Mouse (Mus musculus) heart, embryonic 16.5 days (tissue): Measurements from ENCODE around the gene Impdh2. TPM values are rescaled to one million over a fixed set of nuclear protein-coding genes. Genes with fewer than 3 reads are reported as not detected.

ENCODE experiments used
- ATAC-seq: fragments of 200-750 bp; cut with Nextera tagmentation; replicated peaks from 2 replicates; pipeline ENCODE4 v1.8.0; 2017; ENCODE audit warnings: moderate number of reproducible peaks; ENCODE audit not compliant: insufficient read depth, low FRiP score; ENCODE audit errors: extremely low read depth
- H3K27ac ChIP-seq: fragments of 300-500 bp; sonication (generic); 2 replicates; pipeline ENCODE4 v1.5.1; 2014; ENCODE audit warnings: mild to moderate bottlenecking, low read length, control low read depth, moderate library complexity
- H3K27me3 ChIP-seq: fragments of 300-500 bp; sonication (generic); 2 replicates; pipeline ENCODE4 v1.6.1; 2014; ENCODE audit warnings: low read length, mixed read lengths; ENCODE audit not compliant: control insufficient read depth, insufficient read depth
- H3K36me3 ChIP-seq: fragments of 300-500 bp; sonication (generic); 2 replicates; pipeline ENCODE4 v1.6.1; 2014; ENCODE audit not compliant: control insufficient read depth, insufficient read depth
- H3K4me1 ChIP-seq: fragments of 300-500 bp; sonication (generic); 2 replicates; pipeline ENCODE4 v1.6.1; 2014; ENCODE audit warnings: low read length, mixed read lengths; ENCODE audit not compliant: control insufficient read depth, insufficient read depth
- H3K4me2 ChIP-seq: fragments of 300-500 bp; sonication (generic); 2 replicates; pipeline ENCODE4 v1.6.1; 2014; ENCODE audit warnings: low read depth, mild to moderate bottlenecking, control low read depth, low read length
- H3K4me3 ChIP-seq: fragments of 300-500 bp; sonication (generic); 2 replicates; pipeline ENCODE4 v1.5.1; 2014; ENCODE audit warnings: mild to moderate bottlenecking, control low read depth, low read length
- H3K9ac ChIP-seq: fragments of 300-500 bp; sonication (generic); 2 replicates; pipeline ENCODE4 v1.6.1; 2014; ENCODE audit warnings: low read length, control low read depth
- H3K9me3 ChIP-seq: fragments of 300-500 bp; sonication (generic); replicated peaks from 2 replicates; pipeline ENCODE4 v1.6.1; 2016; ENCODE audit warnings: low read length; ENCODE audit not compliant: control insufficient read depth
- WGBS: fragments of 180-500 bp; shearing (Covaris S2); extraction: QIAGEN DNeasy Blood & Tissue Kit; methylation state at CpG from one replicate; pipeline ENCODE4 v1.1.7; 2014; 5-methylcytosine and 5-hydroxymethylcytosine counted together
- polyA plus RNA-seq: library from polyadenylated mRNA; unstranded; fragments of >200 nt; fragmentation: Nextera tagmentation; extraction: Ambion mirVana; gene quantifications from 2 replicates; pipeline ENCODE4 v1.2.1, GENCODE M21; 2015

Gene Impdh2
- polyA plus RNA-seq, 1 experiment from 2014 or later: 91.7 TPM

DNA sequence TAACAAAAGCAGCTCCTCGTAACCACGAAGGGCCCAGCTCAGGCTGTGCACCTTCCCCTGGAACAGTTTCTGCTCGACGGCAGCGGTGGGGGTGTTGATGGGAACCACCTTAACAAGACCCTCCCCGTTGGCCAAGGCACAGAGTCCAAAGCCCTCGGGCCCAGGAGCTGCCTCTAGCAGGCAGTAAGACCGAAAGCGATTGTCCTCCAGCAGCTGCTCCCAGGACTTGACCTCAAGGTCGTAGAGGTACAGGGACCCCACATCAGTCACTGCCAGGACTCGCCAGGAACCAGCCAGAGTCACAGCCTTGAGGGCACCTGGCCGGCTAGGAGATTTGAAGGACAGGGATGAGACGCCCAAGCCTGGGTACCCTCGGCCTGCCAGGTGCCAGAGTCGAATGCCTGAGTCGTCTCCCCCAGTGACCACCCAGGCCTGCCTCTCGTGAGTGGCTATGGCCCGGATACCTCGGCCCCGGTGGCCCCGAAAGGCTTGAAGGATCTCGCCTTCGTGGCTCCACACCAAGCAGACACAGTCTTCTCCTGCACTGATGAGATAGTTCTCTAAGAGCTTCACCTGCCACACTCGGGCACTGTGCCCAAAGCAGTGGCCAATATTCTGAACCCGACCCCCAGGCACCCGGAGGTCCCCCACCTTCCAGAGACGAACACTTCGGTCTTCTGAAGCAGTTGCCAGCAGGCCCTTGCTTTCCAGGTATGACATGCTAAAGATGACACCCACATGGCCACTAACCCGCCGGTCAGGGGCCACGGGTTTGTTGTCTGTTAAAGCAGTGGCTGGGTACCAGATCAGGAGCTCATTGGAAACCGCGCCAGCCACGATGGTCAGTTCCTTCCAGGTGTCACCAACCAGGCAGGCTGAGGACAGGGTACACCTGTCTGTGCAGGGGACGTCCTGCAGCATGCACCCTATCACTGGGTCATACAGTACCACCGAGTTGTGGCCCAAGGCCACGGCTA is 15.5 kb downstream of the Impdh2 start:
- H3K27ac ChIP-seq: no peak overlapping the region
- peaks cover 27% of the 10 kb centered on the region for H3K36me3 ChIP-seq
- H3K9ac ChIP-seq: 0 out of 2 replicates have a peak overlapping the region, but pooled peaks have one; percentile 1
- no peaks in the 10 kb centered on the region for H3K27me3 ChIP-seq
- H3K9me3 ChIP-seq: no peaks in the 10 kb centered on the region
- H3K4me3 ChIP-seq: no peak overlapping the region
- no peak overlapping the region for H3K4me2 ChIP-seq
- H3K4me1 ChIP-seq: peaks cover 27% of the 10 kb centered on the region
- WGBS: 83% methylated on average over 37 of the region's 37 CpGs
- ATAC-seq: no peak

DNA sequence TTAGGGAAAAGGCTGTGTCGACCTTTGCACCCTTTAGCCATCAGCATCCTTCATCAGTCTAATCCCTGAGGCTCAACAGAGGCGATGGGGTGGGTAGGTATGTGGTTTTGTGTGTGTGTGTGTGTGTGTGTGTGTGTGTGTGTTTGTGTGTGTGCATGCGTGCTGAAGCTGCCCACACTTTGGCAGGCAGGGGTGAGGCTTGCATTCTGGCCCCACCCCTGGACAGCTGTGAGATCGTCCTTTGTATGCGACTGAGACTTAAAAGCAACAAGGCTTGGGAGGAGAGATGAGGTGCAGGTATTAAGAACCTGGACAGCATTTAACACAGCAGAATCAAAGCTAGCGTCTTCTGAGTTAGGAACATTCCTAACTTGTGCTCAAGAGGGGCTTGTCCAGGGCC is 16.9 kb downstream of the Impdh2 start:
- Histone ChIP-seq H3K9me3 (no peaks in the 10 kb centered on the region), H3K36me3 (peaks cover 23% of the 10 kb centered on the region), H3K9ac (no peak overlapping the region)

DNA sequence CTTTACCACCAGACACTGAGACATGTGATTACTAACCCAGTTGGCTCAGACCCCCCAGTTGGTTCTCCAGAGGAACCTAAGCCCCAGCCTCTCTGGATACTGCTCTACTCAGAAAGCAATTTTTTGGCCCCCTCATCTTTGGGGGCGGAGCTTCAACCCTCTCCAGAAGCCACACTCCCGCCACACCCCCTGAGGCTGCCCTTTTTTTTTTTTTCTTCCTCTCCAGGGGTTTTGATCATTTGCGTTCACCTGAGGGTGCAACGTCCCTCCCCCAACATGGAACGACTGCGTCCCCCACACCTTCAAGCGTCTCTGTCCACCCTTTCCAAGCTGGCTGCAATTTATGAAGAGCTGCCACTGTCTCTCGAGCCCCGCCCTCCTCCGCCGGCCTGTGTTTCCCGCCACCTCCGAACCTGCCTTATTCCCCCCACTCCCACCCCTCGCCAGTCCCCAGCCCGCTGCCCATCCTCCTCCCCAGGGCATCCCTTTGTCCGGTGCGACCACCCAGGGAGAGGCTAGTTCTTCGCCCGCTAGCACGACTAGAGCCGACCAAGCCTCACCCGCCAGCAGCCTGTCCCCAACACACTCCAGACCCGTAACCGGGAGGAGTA is 18.0 kb downstream of the Impdh2 start:
- ATAC-seq: no peak
- H3K4me1 ChIP-seq: peaks cover 28% of the 10 kb centered on the region

More for the DNA sequence above, 16.9 kb downstream of the Impdh2 start:
- WGBS: 53% methylated on average over 6 of the region's 6 CpGs
- peaks cover 26% of the 10 kb centered on the region for H3K4me1 ChIP-seq
- ATAC-seq: no peak
- peak overlapping the region; percentile 79 for H3K4me2 ChIP-seq
- H3K4me3 ChIP-seq: no peak overlapping the region
- H3K27ac ChIP-seq: no peak overlapping the region
- H3K27me3 ChIP-seq: no peaks in the 10 kb centered on the region

DNA sequence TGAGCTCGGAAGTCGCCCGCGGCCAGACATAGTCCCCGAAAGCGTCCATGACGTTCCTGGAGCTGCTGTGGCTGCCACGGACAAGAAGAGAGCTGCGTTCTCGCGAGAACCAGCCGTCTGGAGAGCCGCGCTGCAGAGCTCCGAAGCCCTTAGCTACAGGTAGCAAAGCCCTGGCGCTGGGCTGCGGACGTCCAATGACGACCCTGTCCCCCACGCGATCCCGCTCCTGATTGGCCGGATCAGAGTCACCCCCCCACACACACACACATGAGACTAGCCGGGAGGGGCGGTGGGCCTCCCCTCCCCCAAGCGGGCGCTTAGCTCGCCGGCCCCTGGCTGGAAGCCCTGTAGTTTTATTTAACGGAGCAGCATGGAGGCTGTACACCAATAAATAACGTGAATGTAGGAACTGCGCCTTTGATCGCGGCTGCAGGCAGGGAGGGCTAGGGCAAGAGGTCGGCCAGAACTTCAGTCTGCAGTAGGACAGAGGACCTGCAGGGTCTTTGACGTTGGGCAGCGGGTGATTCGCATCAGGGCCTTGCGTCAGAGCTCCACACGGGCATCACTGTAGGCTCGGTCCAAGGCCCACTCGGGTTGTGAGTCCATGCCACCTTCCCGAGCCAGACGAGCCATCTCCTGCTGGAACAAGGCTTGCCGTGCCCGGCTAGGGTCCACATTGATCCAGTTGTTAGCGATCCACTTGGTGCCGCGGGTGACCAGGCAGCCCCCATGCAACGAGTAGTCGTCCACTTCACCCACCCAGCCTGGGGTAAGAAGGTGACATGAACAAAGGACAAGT is 18.7 kb downstream of the Impdh2 start, which contains the start of gene Wdr6:
Gene Wdr6, minus strand, starts transcription at position 195 of the 799 bp plus-strand sequence.
- H3K36me3 ChIP-seq: peaks cover 9% of the 10 kb centered on the region; the same call in 1 of the 2 replicates
- ATAC-seq: peak; percentile 98

More for the DNA sequence above, 18.0 kb downstream of the Impdh2 start:
- peak overlapping the region; percentile 89 for H3K4me3 ChIP-seq
- H3K27ac ChIP-seq: peak overlapping the region; percentile 90
- H3K9ac ChIP-seq: peak overlapping the region; percentile 90
- H3K9me3 ChIP-seq: no peaks in the 10 kb centered on the region
- WGBS: under 1% methylated on average over 24 of the region's 24 CpGs
- H3K27me3 ChIP-seq: no peaks in the 10 kb centered on the region
- H3K36me3 ChIP-seq: peaks cover 14% of the 10 kb centered on the region
- peak overlapping the region; percentile 79 for H3K4me2 ChIP-seq

DNA sequence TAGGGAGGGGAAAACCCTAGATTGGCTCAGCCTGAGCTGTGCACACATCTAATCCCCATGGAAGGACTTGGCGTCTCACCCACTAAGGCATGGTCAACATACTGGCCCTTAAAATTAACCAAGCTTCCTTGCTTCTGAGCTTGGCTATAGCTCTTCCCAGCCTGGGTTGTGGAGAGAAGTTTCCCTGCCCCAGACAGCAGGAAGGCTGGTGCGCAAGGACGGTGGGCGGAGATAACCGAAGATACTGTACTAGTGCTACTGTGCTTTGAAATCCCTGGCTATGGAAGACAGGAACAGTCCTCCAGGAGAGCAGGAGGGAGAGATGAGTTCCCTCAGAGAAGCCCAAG is 19.2 kb downstream of the Impdh2 start:
- H3K4me2 ChIP-seq: peak overlapping the region; percentile 79
- 55% methylated on average over 5 of the region's 5 CpGs for WGBS
- peaks cover 32% of the 10 kb centered on the region for H3K4me1 ChIP-seq
- peak overlapping the region; percentile 89; the same call in 1 of the 2 replicates for H3K4me3 ChIP-seq
- H3K9ac ChIP-seq: peak overlapping the region; percentile 90
- peak overlapping the region; percentile 90 for H3K27ac ChIP-seq
- H3K27me3 ChIP-seq: no peaks in the 10 kb centered on the region
- no peaks in the 10 kb centered on the region for H3K9me3 ChIP-seq
- ATAC-seq: no peak
- H3K36me3 ChIP-seq: peaks cover 9% of the 10 kb centered on the region; the same call in 1 of the 2 replicates

More for the DNA sequence above, 18.7 kb downstream of the Impdh2 start, which contains the start of gene Wdr6:
- Histone ChIP-seq H3K9ac (peak within 1 kb of the TSS; percentile 90), H3K27ac (peak within 1 kb of the TSS; percentile 90), H3K9me3 (no peaks in the 10 kb centered on the region), H3K4me1 (peaks cover 35% of the 10 kb centered on the region), H3K27me3 (no peaks in the 10 kb centered on the region), H3K4me3 (peak within 1 kb of the TSS; percentile 89), H3K4me2 (peak within 1 kb of the TSS; percentile 79)
- WGBS: 5% methylated on average over 51 of the region's 51 CpGs

DNA sequence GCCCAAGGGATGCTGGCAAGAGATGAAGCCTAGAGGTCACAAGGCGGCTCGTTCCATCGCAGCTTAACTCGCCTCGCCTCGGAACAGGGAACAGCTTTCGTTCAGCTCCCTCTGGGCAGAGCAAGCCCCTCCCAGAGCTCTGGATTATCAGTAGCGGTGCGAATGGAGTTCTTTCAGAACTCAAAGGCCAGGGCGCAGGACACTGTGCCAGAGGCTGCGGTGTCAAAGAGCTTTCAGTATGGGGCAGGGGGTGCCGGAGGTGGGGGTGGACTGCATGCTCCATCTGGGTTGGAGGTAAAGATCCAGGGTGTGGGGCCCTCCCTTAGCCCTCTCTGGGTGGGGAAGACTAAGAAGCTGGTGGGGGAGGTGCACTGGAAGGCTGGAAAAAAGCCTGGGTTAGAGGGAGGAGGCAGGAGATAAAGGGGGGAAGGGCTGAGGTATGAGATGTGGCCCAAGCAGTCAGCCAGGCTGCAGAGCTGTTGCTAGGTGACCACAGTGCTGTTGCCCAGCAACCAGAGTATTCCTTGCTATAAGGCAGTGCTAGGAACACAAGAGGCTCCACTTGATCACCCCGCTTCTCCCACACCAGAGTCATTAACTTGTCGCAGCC is 27.6 kb downstream of the Impdh2 start:
- WGBS: 9% methylated on average over 14 of the region's 14 CpGs
- Histone ChIP-seq H3K4me1 (peaks cover 36% of the 10 kb centered on the region), H3K4me2 (peak overlapping the region; percentile 65), H3K27ac (peak overlapping the region; percentile 94), H3K4me3 (peak overlapping the region; percentile 39), H3K9ac (peak overlapping the region; percentile 63), H3K36me3 (no peaks in the 10 kb centered on the region; the same call in 1 of the 2 replicates), H3K27me3 (no peaks in the 10 kb centered on the region), H3K9me3 (no peaks in the 10 kb centered on the region)
- peak; percentile 97 for ATAC-seq

DNA sequence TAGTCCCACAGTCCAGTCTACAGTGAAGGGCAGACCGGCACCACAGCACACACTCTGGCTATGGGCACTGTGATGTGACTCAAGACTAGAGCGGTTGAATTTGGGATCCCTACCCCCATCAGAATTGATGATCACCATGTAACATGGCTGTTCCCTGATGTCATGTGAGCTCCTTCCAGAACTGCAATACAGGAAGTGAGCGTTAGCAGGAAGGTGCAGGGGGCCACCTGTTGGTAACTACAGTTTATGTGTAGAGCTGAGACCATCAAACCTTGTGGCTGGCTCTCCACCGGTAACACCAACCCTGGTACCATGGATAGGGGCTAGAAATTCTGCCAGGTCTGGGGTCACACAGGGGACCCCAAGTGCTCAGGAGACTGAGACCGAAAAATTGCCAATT is 29.1 kb downstream of the Impdh2 start:
- H3K4me1 ChIP-seq: peaks cover 30% of the 10 kb centered on the region
- no peak overlapping the region for H3K4me3 ChIP-seq
- ATAC-seq: no peak
- peak overlapping the region; percentile 94 for H3K27ac ChIP-seq
- H3K9ac ChIP-seq: no peak overlapping the region
- WGBS: 66% methylated on average over 5 of the region's 5 CpGs
- H3K4me2 ChIP-seq: no peak overlapping the region
- peaks cover 3% of the 10 kb centered on the region; the same call in 1 of the 2 replicates for H3K36me3 ChIP-seq
- H3K27me3 ChIP-seq: no peaks in the 10 kb centered on the region
- H3K9me3 ChIP-seq: no peaks in the 10 kb centered on the region

DNA sequence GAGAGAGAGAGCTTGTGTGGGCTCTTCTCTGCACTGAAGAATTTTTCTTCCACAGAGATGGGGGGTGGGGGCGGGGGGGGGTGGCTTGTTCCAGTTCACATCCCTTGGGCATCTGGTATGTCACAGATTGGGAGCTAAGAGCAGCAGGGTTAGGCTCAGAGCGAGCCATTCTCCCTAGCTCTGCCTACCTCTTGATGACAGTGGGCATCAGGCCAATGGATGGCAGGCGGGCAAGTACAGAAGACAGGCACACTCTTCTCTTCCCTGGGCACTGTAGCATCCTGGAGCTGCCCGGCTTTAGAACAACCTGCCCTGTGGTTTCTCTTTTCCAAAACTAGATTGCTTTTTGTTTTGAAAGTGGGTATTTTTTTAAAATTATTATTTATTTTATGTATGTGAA is 31.4 kb downstream of the Impdh2 start:
- no peak for ATAC-seq
- peaks cover 32% of the 10 kb centered on the region for H3K4me1 ChIP-seq
- no peak overlapping the region for H3K27ac ChIP-seq
- no peaks in the 10 kb centered on the region for H3K27me3 ChIP-seq
- 76% methylated on average over 4 of the region's 4 CpGs for WGBS
- H3K4me2 ChIP-seq: no peak overlapping the region
- no peaks in the 10 kb centered on the region for H3K9me3 ChIP-seq
- H3K36me3 ChIP-seq: peaks cover 3% of the 10 kb centered on the region; the same call in 1 of the 2 replicates
- no peak overlapping the region for H3K4me3 ChIP-seq
- no peak overlapping the region for H3K9ac ChIP-seq
